Mouse (Mus musculus): ENCODE results near the gene Syap1. TPM values are rescaled to one million over a fixed set of nuclear protein-coding genes. Genes with fewer than 3 reads are reported as not detected.
"Not testable (repeated sequence)": the region's sequence is repeated elsewhere in the genome, so short reads cannot be mapped to it uniquely, and the experiment has no call there.

The Syap1 gene
- total RNA-seq, 4 experiments from 2014 or later = 22.2 to 27.2 (median 25.4) TPM

DNA sequence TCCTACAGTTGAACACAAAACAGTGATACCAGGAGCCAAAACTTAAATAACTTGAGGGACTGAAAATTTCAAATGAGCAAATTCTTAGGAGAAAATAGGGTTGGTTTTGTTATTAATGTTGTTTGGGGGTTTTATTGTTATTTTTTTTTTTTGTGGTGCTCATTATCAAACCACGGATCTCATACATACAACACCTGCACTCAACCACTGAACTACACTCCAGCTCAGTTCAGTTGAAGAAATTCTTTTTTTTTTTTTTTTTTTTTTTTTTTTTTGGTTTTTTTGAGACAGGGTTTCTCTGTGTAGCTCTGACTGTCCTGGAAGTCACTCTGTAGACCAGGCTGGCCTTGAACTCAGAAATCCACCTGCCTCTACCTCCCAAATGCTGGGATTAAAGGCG is 57.9 kb downstream of the Syap1 start:
- not testable (repeated sequence) for DNase-seq (ENCODE audit: low spot score in 2 of 2)

DNA sequence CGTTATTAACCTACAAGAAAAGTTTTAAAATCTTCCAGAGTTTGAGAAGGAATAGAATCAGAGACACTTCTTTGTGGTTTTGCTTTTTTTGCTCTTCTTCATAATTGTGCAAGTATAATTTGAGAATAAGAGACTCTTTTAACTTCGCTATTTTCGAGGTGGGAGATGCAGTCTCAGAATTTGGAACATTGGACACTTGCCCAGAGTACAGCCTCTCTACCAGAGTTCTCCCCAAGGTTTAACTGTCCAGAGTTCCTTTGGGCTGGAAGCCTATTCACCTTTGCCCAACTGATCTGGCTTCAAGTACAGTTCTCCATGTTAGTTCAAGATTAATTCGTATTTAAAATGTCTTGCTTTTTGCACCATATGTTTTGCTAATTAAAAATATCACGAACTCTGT is 58.5 kb downstream of the Syap1 start:
- DNase-seq (ENCODE audit: low spot score in 2 of 2) = no peak

DNA sequence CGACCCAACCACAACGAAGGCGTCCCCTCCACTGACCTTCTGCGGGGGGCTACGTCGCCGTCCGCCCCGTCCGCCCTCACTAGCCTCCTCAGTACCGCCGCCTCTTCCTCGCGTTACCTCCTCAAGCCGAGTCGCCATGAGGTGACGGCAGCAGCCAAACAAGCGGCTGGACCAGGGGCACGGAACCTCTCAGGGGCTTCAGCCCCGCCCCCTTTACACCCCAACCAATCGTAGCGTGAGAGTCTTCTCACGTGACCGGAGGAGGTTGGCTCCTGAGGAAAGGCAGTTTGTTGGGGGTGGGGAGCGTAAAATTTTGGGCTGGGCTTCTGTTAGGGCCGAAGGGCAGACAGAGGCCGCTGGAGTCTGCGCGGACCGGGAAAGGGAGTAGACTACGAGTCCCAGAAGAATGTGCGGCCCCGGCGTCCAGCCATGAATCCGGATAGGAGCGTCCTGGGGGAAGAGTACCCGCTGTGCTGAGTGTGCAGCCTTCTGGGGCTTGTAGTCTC is 59.0 kb downstream of the Syap1 start, which contains the start of gene Txlng:
Gene Txlng (minus strand): TSS at position 252 of the 506 bp plus-strand sequence.
- peak; percentile 82 to 98 for DNase-seq (ENCODE audit: low spot score in 2 of 2)

DNA sequence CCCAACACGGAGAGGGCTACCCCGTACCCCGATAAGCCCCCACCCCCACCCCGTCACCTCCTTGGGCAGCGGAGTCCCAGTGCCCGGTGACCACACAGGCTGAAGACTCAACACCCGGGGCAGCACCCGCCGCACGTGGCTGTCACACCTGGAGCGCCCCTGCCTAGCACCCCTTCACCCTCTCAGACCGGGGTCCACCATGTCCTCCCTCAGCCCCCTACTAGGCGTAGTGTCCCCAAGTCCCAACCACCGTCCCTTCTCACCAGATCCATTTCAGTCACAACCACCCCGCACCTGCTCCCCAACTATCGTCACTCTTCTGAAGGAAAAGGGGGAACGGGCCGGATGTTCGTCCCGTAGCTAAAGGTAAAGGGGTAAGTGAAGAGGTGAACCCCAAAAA is 59.5 kb downstream of the Syap1 start:
- DNase-seq (ENCODE audit: low spot score in 2 of 2) = no peak

DNA sequence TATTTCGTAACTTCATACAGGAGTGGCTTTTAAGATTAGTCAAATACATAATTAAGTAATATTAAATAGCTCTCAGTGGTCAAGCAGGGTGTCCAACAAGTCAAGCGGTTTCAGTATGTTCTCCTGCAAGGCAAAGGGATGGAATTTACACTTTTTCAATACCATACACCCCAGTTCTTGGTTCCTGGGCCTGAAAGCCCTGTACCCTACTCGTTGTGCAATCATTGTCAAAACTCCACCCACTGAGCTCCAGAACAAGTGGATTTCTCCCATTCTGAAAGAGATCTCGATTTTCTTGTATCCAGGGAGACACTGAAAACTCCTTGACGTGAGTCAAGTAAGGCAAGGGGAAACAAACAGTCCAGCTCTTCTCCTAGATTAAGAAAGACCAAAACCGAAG is 60.2 kb downstream of the Syap1 start:
- DNase-seq (ENCODE audit: low spot score in 2 of 2) = no peak

Small RNA genes lying within 50 kb of the gene (microRNA-seq; reads per million reads assigned to microRNA genes)
- 0 reads per million in 2 experiments for gene Mir3473a

Other genes with a start within 250 kb of the Syap1 start
- 100 to 1,000 TPM; 124 to 164 (median 138) TPM for gene Reps2, start 244.8 kb downstream of the Syap1 start, total RNA-seq (2022)
- gene Rbbp7, start 128.0 kb downstream of the Syap1 start, total RNA-seq (2022) = 100 to 1,000 TPM; 142 to 146 (median 144) TPM
- 10 to 100 TPM; 17.9 to 20.6 (median 18.4) TPM for gene Txlng, start 59.0 kb downstream of the Syap1 start, total RNA-seq (2022)
- 10 to 100 TPM; 54.0 to 62.5 (median 58.2) TPM for gene Ctps2, start 12.8 kb upstream of the Syap1 start, total RNA-seq (2022)
- gene S100g, start 76.2 kb upstream of the Syap1 start, total RNA-seq (2022) = not detected

All from left cerebral cortex, adult 8-10 months (tissue).